ENCODE assay signal across 26 mouse cellular contexts in the genomic region with DNA sequence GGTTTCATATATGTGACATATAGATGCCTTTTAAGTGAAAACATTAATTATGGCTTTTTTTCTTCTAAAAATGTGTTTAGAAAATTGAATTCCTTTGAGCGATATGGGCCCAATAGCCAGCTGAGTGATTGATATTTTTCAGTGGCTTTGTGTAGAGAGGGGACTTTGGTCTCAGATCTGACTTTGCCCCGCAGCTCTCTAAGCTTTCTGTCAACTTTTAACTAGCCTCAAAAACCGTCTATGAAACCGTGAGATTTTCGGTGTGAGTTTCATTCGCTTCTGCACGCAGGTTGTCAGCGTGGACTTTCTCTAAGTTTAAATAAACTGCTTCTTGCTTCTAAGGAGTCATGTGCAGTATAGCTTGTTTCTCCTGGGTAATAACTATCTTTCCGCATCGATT.
DNase-seq lines count a peak whose midpoint lies in the region; ATAC-seq lines count a peak whose summit lies in the region.
"Had no signal": no experiment of that assay in that cellular context is flagged by ENCODE, and none has a peak within 500 bp of the region (broad histone marks: within the 10 kb centered on the region; RNA-seq: fewer than 3 reads in every experiment).

No protein-coding gene starts in this region.

- H3K4me1 ChIP-seq in kidney, embryonic 14.5 days (ENCODE audit: control insufficient read depth, insufficient read depth, low read length): no peaks in the 10 kb centered on the region
- no peaks in the 10 kb centered on the region for H3K4me1 ChIP-seq in liver, embryonic 11.5 days (replicated peaks; ENCODE audit: control insufficient read depth, insufficient read depth, low read length)
- H3K4me1 ChIP-seq: embryonic facial prominence, embryonic 13.5 days; midbrain, embryonic 13.5 days; stomach, embryonic 15.5 days had no signal

- WGBS in kidney, embryonic 14.5 days: 80% methylated on average over 10 of the region's 10 CpGs
- whole genome bisulfite sequencing in liver, embryonic 11.5 days: 83% methylated on average over 10 of the region's 10 CpGs

- DNase-seq in kidney, adult 11 months: peak; percentile 28
- DNase-seq in liver, embryonic 11.5 days (ENCODE audit: low spot score): no peak
- no peak for DNase-seq in liver
- DNase-seq in kidney, postnatal 36 days: peak; percentile 41 to 50
- DNase-seq in yolk sac, embryonic 10.5 days (ENCODE audit: low spot score): peak; percentile 55
- DNase-seq in embryo, embryonic 9.5 days (ENCODE audit: extremely low spot score): no peak
- no peak for DNase-seq in thymus, postnatal 36 days
- DNase-seq: cerebellum, adult 11 months; cerebellum, adult 9-10 months; embryo, embryonic 11 days; forebrain, postnatal 0 days; gastrocnemius, postnatal 14 days; heart, postnatal 14 days; lung, adult 18-20 months; lung, postnatal 4 days; right cerebral cortex, postnatal 14 days had no signal

- H3K9ac ChIP-seq in kidney, embryonic 14.5 days (ENCODE audit: low read depth, low read length): no peak overlapping the region
- H3K9ac ChIP-seq in liver, embryonic 11.5 days (ENCODE audit: low read depth, low read length): no peak overlapping the region
- H3K9ac ChIP-seq: embryonic facial prominence, embryonic 13.5 days; forebrain, postnatal 0 days; limb, embryonic 12.5 days; midbrain, embryonic 13.5 days; neural tube, embryonic 13.5 days; stomach, embryonic 15.5 days had no signal

- no peak overlapping the region for H3K27ac ChIP-seq in kidney, embryonic 14.5 days (ENCODE audit: low read depth, low read length)
- H3K27ac ChIP-seq in liver, embryonic 11.5 days (ENCODE audit: low read depth, low read length): peak overlapping the region; percentile 13; the same call in 1 of the 2 replicates
- H3K27ac ChIP-seq: embryonic facial prominence, embryonic 13.5 days; left cerebral cortex, adult 2 months; limb, embryonic 12.5 days; midbrain, embryonic 13.5 days; neural tube, embryonic 13.5 days; stomach, embryonic 15.5 days had no signal

- no peaks in the 10 kb centered on the region for H3K27me3 ChIP-seq in kidney, embryonic 14.5 days (ENCODE audit: control insufficient read depth, insufficient read depth, low read length)
- no peaks in the 10 kb centered on the region for H3K27me3 ChIP-seq in liver, embryonic 11.5 days (replicated peaks; ENCODE audit: control insufficient read depth, insufficient read depth, low read length)
- H3K27me3 ChIP-seq: embryonic facial prominence, embryonic 13.5 days; limb, embryonic 12.5 days; midbrain, embryonic 13.5 days; neural tube, embryonic 13.5 days; Patski; stomach, embryonic 15.5 days had no signal

- H3K4me3 ChIP-seq in kidney, embryonic 14.5 days (ENCODE audit: low read length): no peak overlapping the region
- no peak overlapping the region for H3K4me3 ChIP-seq in liver, embryonic 11.5 days (ENCODE audit: low read depth, low read length)
- H3K4me3 ChIP-seq: embryonic facial prominence, embryonic 13.5 days; left cerebral cortex, adult 2 months; limb, embryonic 12.5 days; midbrain, embryonic 13.5 days; neural tube, embryonic 13.5 days; stomach, embryonic 15.5 days had no signal

- no peak for ATAC-seq in kidney, embryonic 14.5 days (ENCODE audit: low FRiP score, low TSS enrichment)
- no peak for ATAC-seq in liver, embryonic 11.5 days (replicated peaks; ENCODE audit: low FRiP score)
- ATAC-seq: forebrain, postnatal 0 days; hindbrain, embryonic 16.5 days; lung, postnatal 0 days; midbrain, embryonic 13.5 days; Patski had no signal

- H3K9me3 ChIP-seq in kidney, embryonic 14.5 days (ENCODE audit: control insufficient read depth, low read length): no peaks in the 10 kb centered on the region
- no peaks in the 10 kb centered on the region for H3K9me3 ChIP-seq in liver, embryonic 11.5 days (ENCODE audit: control insufficient read depth, low read length)
- H3K9me3 ChIP-seq: embryonic facial prominence, embryonic 13.5 days; limb, embryonic 12.5 days; midbrain, embryonic 13.5 days; neural tube, embryonic 13.5 days; stomach, embryonic 15.5 days had no signal

- no peak overlapping the region for H3K4me2 ChIP-seq in kidney, embryonic 14.5 days (replicated peaks; ENCODE audit: low read depth, low read length)
- no peak overlapping the region for H3K4me2 ChIP-seq in liver, embryonic 11.5 days
- H3K4me2 ChIP-seq: embryonic facial prominence, embryonic 13.5 days; limb, embryonic 12.5 days; midbrain, embryonic 13.5 days; neural tube, embryonic 13.5 days; stomach, embryonic 15.5 days had no signal

- no peaks in the 10 kb centered on the region for H3K36me3 ChIP-seq in kidney, embryonic 14.5 days (ENCODE audit: control insufficient read depth, insufficient read depth, low read length)
- H3K36me3 ChIP-seq in liver, embryonic 11.5 days (ENCODE audit: control insufficient read depth, insufficient read depth, low read length): no peaks in the 10 kb centered on the region
- H3K36me3 ChIP-seq: embryonic facial prominence, embryonic 13.5 days; limb, embryonic 12.5 days; midbrain, embryonic 13.5 days; neural tube, embryonic 13.5 days; stomach, embryonic 15.5 days had no signal

Comparison
In these comparisons a context has a peak if more than half of its experiments do, and no peak if none do; other contexts are left out.
1. DNase-seq: peak in kidney, adult 11 months (single experiment), kidney, postnatal 36 days (2 of 2) and yolk sac, embryonic 10.5 days (single experiment); none in liver, embryonic 11.5 days (single experiment), liver (single experiment), embryo, embryonic 9.5 days (single experiment) and thymus, postnatal 36 days (0 of 2).